In the genomic region with DNA sequence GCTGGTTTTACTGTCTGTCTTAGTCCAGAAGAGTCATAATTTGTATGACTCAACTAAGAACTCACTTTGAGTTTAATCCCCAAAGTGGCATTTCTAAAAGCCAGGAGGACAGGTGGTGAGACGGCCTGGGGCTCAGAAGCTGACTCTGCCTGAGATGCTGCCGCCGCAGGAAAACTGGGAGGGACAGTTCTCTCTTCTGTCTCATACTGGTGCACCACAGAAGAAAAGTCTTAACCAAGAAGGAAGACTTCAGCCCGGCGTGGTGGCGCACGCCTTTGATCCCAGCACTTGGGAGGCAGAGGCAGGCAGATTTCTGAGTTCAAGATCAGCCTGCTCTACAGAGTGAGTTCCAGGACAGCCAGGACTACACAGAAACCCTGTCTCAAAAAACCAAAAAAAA, we compare ENCODE assay signal across 8 mouse cellular contexts. TPM values are rescaled to one million over a fixed set of nuclear protein-coding genes. Genes with fewer than 3 reads are reported as not detected.
DNase-seq lines count a peak whose midpoint lies in the region; ATAC-seq and TF ChIP-seq lines count a peak whose summit lies in the region.

No protein-coding gene starts in this region.

- H3K4me1 ChIP-seq in midbrain, embryonic 11.5 days (ENCODE audit: control insufficient read depth, insufficient read depth, low read length), result peaks cover 5% of the 10 kb centered on the region; the same call in 1 of the 2 replicates
- no peaks in the 10 kb centered on the region for H3K4me1 ChIP-seq in midbrain, postnatal 0 days (ENCODE audit: insufficient read depth, low read length)
- H3K4me1 ChIP-seq in intestine, embryonic 16.5 days (ENCODE audit: control insufficient read depth, insufficient read depth, low read length), result 0 out of 2 replicates have a peak, but pooled peaks cover 11% of the 10 kb centered on the region
- no peaks in the 10 kb centered on the region; the same call in 1 of the 2 replicates for H3K4me1 ChIP-seq in stomach, postnatal 0 days (replicated peaks; ENCODE audit: control insufficient read depth, insufficient read depth)

- no peak overlapping the region for H3K9ac ChIP-seq in midbrain, embryonic 11.5 days (ENCODE audit: low read length)
- H3K9ac ChIP-seq in midbrain, postnatal 0 days (replicated peaks; ENCODE audit: low read length, poor library complexity, severe bottlenecking), result no peak overlapping the region
- no peak overlapping the region for H3K9ac ChIP-seq in intestine, embryonic 16.5 days (ENCODE audit: low read depth, low read length)
- no peak overlapping the region for H3K9ac ChIP-seq in stomach, postnatal 0 days (ENCODE audit: low read length)

- TF ChIP-seq CTCF in midbrain, postnatal 0 days (IDR thresholded peaks at IDR 0.05), result no peak
- TF ChIP-seq CTCF in stomach, postnatal 0 days (IDR thresholded peaks at IDR 0.05; ENCODE audit: low read depth), result no peak

- peaks cover 31% of the 10 kb centered on the region for H3K36me3 ChIP-seq in midbrain, embryonic 11.5 days (ENCODE audit: control insufficient read depth, insufficient read depth, low read length)
- peaks cover 32% of the 10 kb centered on the region for H3K36me3 ChIP-seq in midbrain, postnatal 0 days (ENCODE audit: insufficient read depth, low read length)
- peaks cover 19% of the 10 kb centered on the region for H3K36me3 ChIP-seq in intestine, embryonic 16.5 days (ENCODE audit: control insufficient read depth, insufficient read depth, low read length)
- peaks cover 23% of the 10 kb centered on the region for H3K36me3 ChIP-seq in stomach, postnatal 0 days (ENCODE audit: control insufficient read depth, insufficient read depth, low read length)

- peak; percentile 85 for DNase-seq in heart, adult 11 months
- no peak for DNase-seq in heart, postnatal 36 days
- DNase-seq in midbrain, embryonic 11.5 days (ENCODE audit: low spot score, missing footprints), result peak; percentile 66
- no peak for DNase-seq in midbrain, postnatal 0 days (ENCODE audit: low spot score)
- no peak for DNase-seq in stomach, postnatal 0 days (ENCODE audit: low spot score)
- no peak for DNase-seq in layer of hippocampus, adult 11-12 months (ENCODE audit: low spot score)

- H3K9me3 ChIP-seq in midbrain, embryonic 11.5 days (ENCODE audit: control insufficient read depth, low read length), result no peaks in the 10 kb centered on the region
- H3K9me3 ChIP-seq in midbrain, postnatal 0 days (ENCODE audit: low read length), result no peaks in the 10 kb centered on the region
- no peaks in the 10 kb centered on the region for H3K9me3 ChIP-seq in intestine, embryonic 16.5 days (ENCODE audit: control insufficient read depth, low read length)
- H3K9me3 ChIP-seq in stomach, postnatal 0 days (ENCODE audit: control insufficient read depth, low read length), result no peaks in the 10 kb centered on the region

- H3K4me3 ChIP-seq in midbrain, embryonic 11.5 days (ENCODE audit: low read depth, low read length), result peak overlapping the region; percentile 63; the same call in 1 of the 2 replicates
- no peak overlapping the region for H3K4me3 ChIP-seq in midbrain, postnatal 0 days (ENCODE audit: low read depth, low read length)
- no peak overlapping the region for H3K4me3 ChIP-seq in intestine, embryonic 16.5 days (ENCODE audit: low read length)
- H3K4me3 ChIP-seq in stomach, postnatal 0 days (ENCODE audit: low read depth, low read length), result no peak overlapping the region

- intact Hi-C loops in heart, postnatal 36 days (cut with DNase I), result no loop called here

- ATAC-seq in midbrain, embryonic 11.5 days (ENCODE audit: low FRiP score), result no peak
- ATAC-seq in midbrain, postnatal 0 days (ENCODE audit: low FRiP score), result no peak
- peak; percentile 1; the same call in 1 of the 2 replicates for ATAC-seq in intestine, embryonic 16.5 days
- no peak for ATAC-seq in stomach, postnatal 0 days (ENCODE audit: low FRiP score, low TSS enrichment)
- ATAC-seq in activated CD4-positive, CD25-positive, alpha-beta regulatory T cell, adult 4 months, result no peak

- no peaks in the 10 kb centered on the region for H3K27me3 ChIP-seq in midbrain, embryonic 11.5 days (ENCODE audit: control insufficient read depth, insufficient read depth, low read length)
- no peaks in the 10 kb centered on the region for H3K27me3 ChIP-seq in midbrain, postnatal 0 days (ENCODE audit: insufficient read depth, low read length)
- H3K27me3 ChIP-seq in intestine, embryonic 16.5 days (replicated peaks; ENCODE audit: control insufficient read depth, insufficient read depth, low read length), result no peaks in the 10 kb centered on the region
- no peaks in the 10 kb centered on the region for H3K27me3 ChIP-seq in stomach, postnatal 0 days (ENCODE audit: control insufficient read depth, insufficient read depth, low read length)

- no peak for TF ChIP-seq EP300 in stomach, postnatal 0 days (optimal IDR thresholded peaks at IDR 0.05)

- 93% methylated on average over 7 of the region's 7 CpGs for WGBS in midbrain, embryonic 11.5 days
- WGBS in midbrain, postnatal 0 days, result 90% methylated on average over 7 of the region's 7 CpGs
- WGBS in intestine, embryonic 16.5 days, result 82% methylated on average over 7 of the region's 7 CpGs
- WGBS in stomach, postnatal 0 days, result 80% methylated on average over 7 of the region's 7 CpGs

- no peak overlapping the region for H3K27ac ChIP-seq in midbrain, embryonic 11.5 days (ENCODE audit: low read depth, low read length)
- H3K27ac ChIP-seq in midbrain, postnatal 0 days (ENCODE audit: low read depth, low read length), result no peak overlapping the region
- peak overlapping the region; percentile 98 for H3K27ac ChIP-seq in intestine, embryonic 16.5 days (ENCODE audit: low read length)
- H3K27ac ChIP-seq in stomach, postnatal 0 days (replicated peaks), result peak overlapping the region; percentile 58; the same call in 1 of the 2 replicates

- H3K4me2 ChIP-seq in midbrain, embryonic 11.5 days, result no peak overlapping the region
- H3K4me2 ChIP-seq in midbrain, postnatal 0 days (ENCODE audit: low read depth, low read length, poor library complexity, severe bottlenecking), result no peak overlapping the region
- peak overlapping the region; percentile 59; the same call in 1 of the 2 replicates for H3K4me2 ChIP-seq in intestine, embryonic 16.5 days (ENCODE audit: low read depth, low read length)
- H3K4me2 ChIP-seq in stomach, postnatal 0 days (replicated peaks; ENCODE audit: low read depth), result no peak overlapping the region

RNA-seq across cellular contexts. Expression of gene Eci1, which starts 0.5 kb away (rescaled TPM):
- total RNA-seq in heart, postnatal 36 days (2021), result 100 to 1,000 TPM; 511 to 548 TPM
- polyA plus RNA-seq in midbrain, embryonic 11.5 days (2014; fragmentation: Nextera tagmentation; extraction: Ambion mirVana), result 59.5 and 66.3 TPM in 2 replicates
- 20.6 and 26.6 TPM in 2 replicates for total RNA-seq in midbrain, postnatal 0 days (2014; rRNA removed)
- 31.0 and 41.1 TPM in 2 replicates for polyA plus RNA-seq in midbrain, postnatal 0 days (2015; fragmentation: Nextera tagmentation; extraction: Ambion mirVana)
- polyA plus RNA-seq in intestine, embryonic 16.5 days (2015; fragmentation: Nextera tagmentation; extraction: Ambion mirVana), result 159 and 161 TPM in 2 replicates
- 250 and 263 TPM in 2 replicates for polyA plus RNA-seq in stomach, postnatal 0 days (2015; fragmentation: Nextera tagmentation; extraction: Ambion mirVana)
- 10 to 100 TPM; 57.0 to 77.2 TPM for polyA plus RNA-seq in activated CD4-positive, CD25-positive, alpha-beta regulatory T cell, adult 4 months (2017; shearing (Covaris generic))

RNA-seq across cellular contexts. Expression of gene Rnps1, which starts 11.5 kb away (rescaled TPM):
- 10 to 100 TPM; 58.4 to 61.6 TPM for total RNA-seq in heart, postnatal 36 days (2021)
- polyA plus RNA-seq in midbrain, embryonic 11.5 days (2014; fragmentation: Nextera tagmentation; extraction: Ambion mirVana), result 379 and 380 TPM in 2 replicates
- total RNA-seq in midbrain, postnatal 0 days (2014; rRNA removed), result 248 and 260 TPM in 2 replicates
- polyA plus RNA-seq in midbrain, postnatal 0 days (2015; fragmentation: Nextera tagmentation; extraction: Ambion mirVana), result 347 and 350 TPM in 2 replicates
- 233 and 248 TPM in 2 replicates for polyA plus RNA-seq in intestine, embryonic 16.5 days (2015; fragmentation: Nextera tagmentation; extraction: Ambion mirVana)
- polyA plus RNA-seq in stomach, postnatal 0 days (2015; fragmentation: Nextera tagmentation; extraction: Ambion mirVana), result 106 and 113 TPM in 2 replicates
- 100 to 1,000 TPM; 114 to 119 TPM for polyA plus RNA-seq in activated CD4-positive, CD25-positive, alpha-beta regulatory T cell, adult 4 months (2017; shearing (Covaris generic))

RNA-seq across cellular contexts. Expression of gene Dnase1l2, which starts 17.0 kb away (rescaled TPM):
- total RNA-seq in heart, postnatal 36 days (2021), result 1 to 10 TPM; 1.1 to 1.4 TPM
- 1.7 and 2.1 TPM in 2 replicates for polyA plus RNA-seq in midbrain, embryonic 11.5 days (2014; fragmentation: Nextera tagmentation; extraction: Ambion mirVana)
- 5.0 and 5.6 TPM in 2 replicates for total RNA-seq in midbrain, postnatal 0 days (2014; rRNA removed)
- polyA plus RNA-seq in midbrain, postnatal 0 days (2015; fragmentation: Nextera tagmentation; extraction: Ambion mirVana), result 0.94 and 1.1 TPM in 2 replicates
- polyA plus RNA-seq in intestine, embryonic 16.5 days (2015; fragmentation: Nextera tagmentation; extraction: Ambion mirVana), result 1.5 and 1.8 TPM in 2 replicates
- 88.0 and 98.5 TPM in 2 replicates for polyA plus RNA-seq in stomach, postnatal 0 days (2015; fragmentation: Nextera tagmentation; extraction: Ambion mirVana)
- 1 to 10 TPM; 1.9 to 3.6 TPM for polyA plus RNA-seq in activated CD4-positive, CD25-positive, alpha-beta regulatory T cell, adult 4 months (2017; shearing (Covaris generic))

RNA-seq across cellular contexts. Expression of gene E4f1, which starts 44.2 kb away (rescaled TPM):
- total RNA-seq in heart, postnatal 36 days (2021), result 10 to 100 TPM; 11.0 to 12.4 TPM
- polyA plus RNA-seq in midbrain, embryonic 11.5 days (2014; fragmentation: Nextera tagmentation; extraction: Ambion mirVana), result 10.2 and 14.7 TPM in 2 replicates
- total RNA-seq in midbrain, postnatal 0 days (2014; rRNA removed), result 35.1 and 38.0 TPM in 2 replicates
- polyA plus RNA-seq in midbrain, postnatal 0 days (2015; fragmentation: Nextera tagmentation; extraction: Ambion mirVana), result 25.6 and 30.6 TPM in 2 replicates
- 26.1 and 27.1 TPM in 2 replicates for polyA plus RNA-seq in intestine, embryonic 16.5 days (2015; fragmentation: Nextera tagmentation; extraction: Ambion mirVana)
- 12.0 and 12.5 TPM in 2 replicates for polyA plus RNA-seq in stomach, postnatal 0 days (2015; fragmentation: Nextera tagmentation; extraction: Ambion mirVana)
- 10 to 100 TPM; 22.6 to 37.5 TPM for polyA plus RNA-seq in activated CD4-positive, CD25-positive, alpha-beta regulatory T cell, adult 4 months (2017; shearing (Covaris generic))

RNA-seq across cellular contexts. Expression of gene Pgp, which starts 44.3 kb away (rescaled TPM):
- total RNA-seq in heart, postnatal 36 days (2021), result 10 to 100 TPM; 39.1 to 41.9 TPM
- 60.6 and 67.6 TPM in 2 replicates for polyA plus RNA-seq in midbrain, embryonic 11.5 days (2014; fragmentation: Nextera tagmentation; extraction: Ambion mirVana)
- 49.6 and 50.1 TPM in 2 replicates for total RNA-seq in midbrain, postnatal 0 days (2014; rRNA removed)
- polyA plus RNA-seq in midbrain, postnatal 0 days (2015; fragmentation: Nextera tagmentation; extraction: Ambion mirVana), result 86.8 and 88.7 TPM in 2 replicates
- polyA plus RNA-seq in intestine, embryonic 16.5 days (2015; fragmentation: Nextera tagmentation; extraction: Ambion mirVana), result 83.8 and 87.1 TPM in 2 replicates
- 45.4 and 48.9 TPM in 2 replicates for polyA plus RNA-seq in stomach, postnatal 0 days (2015; fragmentation: Nextera tagmentation; extraction: Ambion mirVana)
- polyA plus RNA-seq in activated CD4-positive, CD25-positive, alpha-beta regulatory T cell, adult 4 months (2017; shearing (Covaris generic)), result 1 to 10 TPM; 3.3 to 6.2 TPM

Comparison
In these comparisons a context has a peak if more than half of its experiments do, and no peak if none do; other contexts are left out.
1. DNase-seq: peak in heart, adult 11 months (single experiment) and midbrain, embryonic 11.5 days (single experiment); none in heart, postnatal 36 days (0 of 2), midbrain, postnatal 0 days (single experiment), stomach, postnatal 0 days (single experiment) and layer of hippocampus, adult 11-12 months (single experiment).
2. H3K27ac ChIP-seq: peak in intestine, embryonic 16.5 days (single experiment) and stomach, postnatal 0 days (single experiment); none in midbrain, embryonic 11.5 days (single experiment) and midbrain, postnatal 0 days (single experiment).
3. RNA of gene Dnase1l2, which starts 17.0 kb away (polyA plus RNA-seq): 88.0 to 98.5 TPM in stomach, postnatal 0 days; 1.9 to 3.6 TPM in activated CD4-positive, CD25-positive, alpha-beta regulatory T cell, adult 4 months, 1.7 to 2.1 TPM in midbrain, embryonic 11.5 days, 1.5 to 1.8 TPM in intestine, embryonic 16.5 days and 0.94 to 1.1 TPM in midbrain, postnatal 0 days; every median in the first group is over 10 times any median in the second.